Mouse (Mus musculus): Measurements from ENCODE around the gene Elf2.

The Elf2 gene

DNA sequence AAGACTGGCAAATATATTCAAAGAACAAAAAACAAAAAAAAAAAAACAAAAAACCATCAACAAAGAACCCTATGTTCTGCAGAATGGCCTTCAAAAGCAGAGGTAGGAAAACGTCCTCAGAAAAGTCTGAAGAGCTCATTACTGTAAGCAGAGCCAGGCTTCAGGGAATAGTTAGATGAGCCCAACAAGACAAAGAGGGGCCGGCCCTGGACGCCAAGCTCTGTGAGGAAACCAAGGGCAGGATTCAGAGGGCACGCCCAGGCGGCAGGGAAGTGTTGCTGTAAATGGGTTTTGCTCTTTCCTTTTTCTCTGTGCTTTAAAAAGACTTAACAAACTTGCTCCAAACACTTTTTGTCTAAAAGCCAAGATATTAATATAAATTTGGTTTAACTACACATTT lies 12.6 kb downstream of the Elf2 start:
- no peak for DNase-seq

DNA sequence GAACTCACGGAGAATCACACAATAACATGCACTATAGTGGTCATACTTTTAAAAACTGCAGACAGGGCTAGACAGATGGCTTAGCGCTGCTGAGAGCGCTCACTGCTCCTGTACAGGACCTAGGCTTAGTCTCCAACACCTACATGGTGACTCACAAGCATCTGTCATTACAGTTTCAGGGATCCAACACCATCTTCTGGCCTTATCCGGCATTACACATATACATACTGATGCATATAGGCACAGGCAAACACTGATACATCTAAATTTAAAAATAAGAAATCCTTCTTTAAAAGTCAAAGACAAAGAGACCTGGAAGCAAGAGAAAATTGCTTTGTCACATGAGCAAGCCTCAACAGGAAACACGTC lies 13.1 kb downstream of the Elf2 start:
- peak in 1 of 2 experiments; percentile 25 for DNase-seq

DNA sequence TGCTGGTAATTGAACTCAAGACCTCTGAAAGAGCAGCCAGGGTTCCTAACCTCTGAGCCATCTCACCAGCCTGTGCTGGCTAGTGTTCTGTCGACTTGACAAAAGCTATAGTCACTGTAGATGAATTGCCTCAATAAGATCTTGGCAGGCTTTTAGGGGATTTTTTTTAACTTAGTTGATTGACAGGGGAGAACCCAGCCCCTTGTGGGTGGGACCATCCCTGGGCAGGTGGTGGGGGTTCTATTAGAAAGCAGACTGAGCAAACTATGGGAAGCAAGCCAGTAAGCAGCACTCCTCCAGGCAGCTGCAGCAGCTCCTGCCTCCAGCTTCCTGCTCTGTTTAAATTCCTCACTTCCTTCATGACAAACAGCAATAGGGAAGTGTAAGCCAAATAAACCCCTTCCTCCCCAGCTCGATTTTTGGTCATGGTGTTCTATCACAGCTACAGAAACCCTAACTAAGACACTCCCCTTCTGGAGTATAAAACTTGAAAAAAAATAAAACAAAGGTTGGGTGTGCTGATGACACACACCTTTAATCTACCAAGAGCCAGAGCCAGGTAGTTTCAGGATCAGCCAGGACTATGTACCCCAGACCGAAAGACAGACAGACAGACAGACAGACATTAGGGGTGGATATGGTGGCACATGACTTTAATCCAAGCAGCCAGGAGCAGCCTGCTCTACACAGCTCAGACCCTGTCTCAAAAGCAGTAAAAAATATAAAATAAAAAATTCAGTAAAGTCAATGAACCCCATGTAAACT lies 13.6 kb downstream of the Elf2 start:
- DNase-seq, result peak in 1 of 2 experiments; percentile 29

DNA sequence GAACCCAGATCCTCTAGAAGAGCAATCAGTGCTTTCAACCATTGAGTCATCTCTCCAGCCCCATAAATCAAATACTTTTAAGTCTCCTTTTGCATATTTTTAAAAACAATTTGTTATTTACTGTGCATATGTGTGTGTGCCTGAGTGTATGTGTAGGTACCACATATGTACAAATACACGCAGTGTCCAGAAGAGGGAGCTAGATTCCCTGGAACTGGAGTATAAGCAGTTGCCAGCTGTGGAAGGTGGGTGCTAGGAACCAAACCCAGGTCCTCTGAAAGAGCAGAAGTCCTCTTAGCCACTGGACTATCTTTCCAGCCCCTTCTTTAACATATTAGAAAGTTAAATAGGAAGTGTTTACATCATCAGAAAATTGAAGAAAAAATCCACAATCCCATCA lies 15.0 kb downstream of the Elf2 start:
- DNase-seq, result peak in 1 of 2 experiments; percentile 19

DNA sequence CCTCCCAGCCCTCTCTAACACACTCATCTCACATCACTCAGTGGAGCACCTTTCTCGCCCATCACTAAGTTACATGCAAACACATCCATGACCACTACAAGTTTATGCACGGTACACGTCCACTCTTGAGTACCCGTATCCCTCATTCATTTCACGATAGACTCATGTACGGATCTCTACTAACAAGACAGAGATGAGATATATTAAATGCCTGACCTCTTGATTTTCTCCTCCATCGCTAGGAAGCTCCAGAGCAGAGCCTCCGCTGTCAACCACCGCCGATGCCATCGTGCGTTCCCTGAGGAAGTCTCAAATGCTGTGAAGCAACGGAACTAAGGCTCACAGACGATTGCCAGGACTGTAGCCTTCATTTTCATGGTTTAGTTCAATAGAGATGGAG lies 17.5 kb downstream of the Elf2 start:
- no peak for DNase-seq

DNA sequence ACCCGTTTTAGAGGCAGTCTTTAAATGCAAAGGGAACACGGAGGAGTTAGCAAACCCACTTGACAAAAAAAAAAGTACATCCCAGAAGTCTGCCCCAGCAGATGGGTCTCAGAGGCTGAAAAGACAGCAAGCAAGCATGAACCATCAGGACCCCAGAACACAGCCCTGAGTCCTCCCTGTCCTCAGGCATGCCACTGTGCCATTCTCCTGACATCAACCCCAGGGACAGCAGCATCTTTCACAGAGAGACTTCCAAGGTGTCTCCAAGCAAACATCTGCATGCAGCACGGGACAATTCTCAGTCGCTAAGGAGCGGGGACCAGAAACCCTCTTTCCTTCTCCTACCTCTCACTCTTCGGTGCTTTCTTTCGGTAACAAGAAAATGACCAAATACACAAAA lies 18.1 kb downstream of the Elf2 start:
- DNase-seq, result no peak

DNA sequence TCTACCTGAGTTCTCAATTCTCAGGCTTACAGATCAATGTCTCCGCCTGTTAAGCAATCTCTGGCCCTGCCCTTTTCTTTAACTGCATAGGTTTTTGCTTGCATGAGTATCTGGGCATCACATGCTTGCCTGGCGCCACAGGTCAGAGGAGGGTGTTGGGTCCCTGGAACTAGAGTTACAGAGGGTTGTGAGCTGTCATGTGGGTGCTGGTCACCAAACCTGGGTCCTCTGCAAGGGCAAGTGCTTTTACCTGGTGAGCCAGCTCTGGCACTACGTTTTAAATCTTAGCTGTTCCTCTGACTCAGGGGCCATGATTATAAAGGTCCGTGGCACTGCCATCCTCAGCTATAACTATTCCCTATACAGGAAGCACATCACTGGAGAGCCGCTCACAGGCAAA lies 19.3 kb downstream of the Elf2 start:
- no peak for DNase-seq

DNA sequence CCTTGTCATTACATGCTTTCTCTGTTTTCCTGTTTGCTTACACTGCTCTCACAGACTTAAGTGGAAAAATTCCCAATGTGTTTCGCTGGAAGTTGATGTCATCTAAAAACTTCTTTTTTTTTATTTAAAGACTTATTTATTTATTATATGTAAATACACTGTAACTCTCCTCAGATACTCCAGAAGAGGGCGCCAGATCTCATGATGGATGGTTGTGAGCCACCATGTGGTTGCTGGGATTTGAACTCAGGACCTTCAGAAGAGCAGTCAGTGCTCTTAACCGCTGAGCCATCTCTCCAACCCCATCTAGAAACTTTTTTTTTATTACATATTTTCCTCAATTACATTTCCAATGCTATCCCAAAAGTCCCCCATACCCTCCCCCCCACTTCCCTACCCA lies 22.4 kb downstream of the Elf2 start:
- peak; percentile 43 to 54 for DNase-seq

DNA sequence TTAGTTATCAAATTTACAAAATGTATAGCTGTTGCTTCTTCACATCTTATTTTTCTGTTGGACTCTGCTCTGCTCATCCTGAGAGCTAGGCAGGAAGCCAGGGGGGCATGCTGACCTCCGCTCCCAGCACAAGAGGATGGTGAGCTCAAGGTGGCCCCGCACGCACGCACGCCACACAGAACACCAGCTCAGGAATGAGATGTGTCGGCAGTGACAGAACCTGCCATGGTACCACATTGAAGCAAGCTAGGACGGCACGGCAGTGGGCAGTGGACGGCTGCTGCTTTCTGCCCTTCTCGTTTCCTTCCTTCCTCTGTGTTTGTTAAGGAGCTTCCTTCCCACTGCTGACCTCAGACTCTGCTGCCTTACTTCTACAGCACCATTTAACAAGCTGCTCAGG lies 23.6 kb downstream of the Elf2 start:
- no peak for DNase-seq

DNA sequence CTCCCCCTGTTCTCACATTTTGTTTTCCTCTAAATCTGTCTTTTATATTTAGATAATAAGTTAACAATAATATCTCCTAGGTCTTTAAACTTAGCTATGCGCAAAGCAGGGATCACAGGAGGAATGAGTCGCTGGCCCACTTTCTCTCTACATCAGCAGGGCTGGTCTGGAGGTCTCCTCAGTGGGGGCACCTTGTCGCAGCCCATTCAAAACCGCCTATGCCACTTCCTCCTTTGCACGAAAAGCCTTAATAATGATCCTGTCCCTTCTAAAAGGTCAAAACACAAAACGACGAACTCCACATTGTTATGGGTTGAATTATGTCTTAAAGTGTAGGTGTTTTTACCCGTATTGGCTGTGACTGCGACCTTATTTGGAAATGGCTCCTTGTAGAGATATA lies 28.8 kb downstream of the Elf2 start:
- no peak for DNase-seq

DNA sequence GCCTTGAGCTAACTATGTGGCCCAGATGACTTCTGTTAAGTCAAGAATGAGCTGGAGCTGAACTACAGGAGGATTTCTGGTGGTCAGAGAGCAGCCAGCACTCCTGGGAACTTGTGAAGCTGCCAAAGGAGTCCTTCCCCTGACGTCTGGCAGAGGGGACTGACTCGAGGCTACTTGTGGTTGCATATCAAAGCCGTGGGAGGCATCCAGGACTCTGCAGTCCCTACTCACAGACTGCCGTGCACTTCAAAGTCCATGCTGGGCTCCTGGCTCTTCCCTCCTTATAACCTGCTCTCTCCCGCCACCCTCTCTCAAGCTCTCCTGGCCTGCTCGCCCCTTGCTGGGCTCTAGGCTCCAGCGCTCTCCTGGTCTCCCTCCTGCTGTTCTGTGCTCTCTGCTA lies 30.4 kb downstream of the Elf2 start:
- DNase-seq, result no peak

DNA sequence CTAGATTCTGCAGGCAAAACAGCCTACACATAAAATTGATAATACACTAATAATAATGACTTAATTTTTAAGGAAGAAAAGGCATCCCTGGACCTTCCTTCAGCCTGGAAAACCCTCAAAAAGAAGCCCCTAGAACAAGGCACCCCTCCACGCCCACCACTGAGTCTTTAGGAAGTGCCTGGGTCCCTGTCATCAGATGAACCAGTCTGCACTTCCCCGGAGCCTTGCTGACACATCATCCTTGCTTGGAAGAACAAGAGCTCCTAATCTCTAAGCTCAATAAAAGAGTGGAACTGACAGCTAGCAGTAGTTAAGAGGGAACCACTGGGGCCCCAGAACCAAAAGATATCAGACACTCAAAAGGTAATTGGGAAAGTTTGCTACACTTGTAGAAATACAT lies 33.8 kb downstream of the Elf2 start:
- no peak for DNase-seq

DNA sequence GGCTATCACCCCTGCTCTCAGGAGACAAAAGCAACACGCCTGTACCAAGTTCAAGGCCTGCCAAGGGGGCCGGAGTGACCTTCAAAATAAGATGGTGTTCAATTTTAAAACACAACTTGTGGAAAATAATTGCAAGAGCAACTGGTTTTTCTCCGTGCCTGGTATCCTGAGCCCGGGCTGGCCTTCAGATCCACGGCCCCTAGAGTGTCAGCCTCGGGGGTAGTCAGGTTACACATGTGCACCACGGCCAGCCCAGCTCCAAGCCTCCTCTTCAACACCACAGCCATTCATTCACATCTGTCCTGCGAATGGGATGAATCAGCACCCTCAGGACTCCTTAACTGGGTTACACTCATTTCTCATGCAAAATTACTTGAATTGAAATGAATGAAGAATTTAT lies 34.5 kb downstream of the Elf2 start:
- no peak for DNase-seq

DNA sequence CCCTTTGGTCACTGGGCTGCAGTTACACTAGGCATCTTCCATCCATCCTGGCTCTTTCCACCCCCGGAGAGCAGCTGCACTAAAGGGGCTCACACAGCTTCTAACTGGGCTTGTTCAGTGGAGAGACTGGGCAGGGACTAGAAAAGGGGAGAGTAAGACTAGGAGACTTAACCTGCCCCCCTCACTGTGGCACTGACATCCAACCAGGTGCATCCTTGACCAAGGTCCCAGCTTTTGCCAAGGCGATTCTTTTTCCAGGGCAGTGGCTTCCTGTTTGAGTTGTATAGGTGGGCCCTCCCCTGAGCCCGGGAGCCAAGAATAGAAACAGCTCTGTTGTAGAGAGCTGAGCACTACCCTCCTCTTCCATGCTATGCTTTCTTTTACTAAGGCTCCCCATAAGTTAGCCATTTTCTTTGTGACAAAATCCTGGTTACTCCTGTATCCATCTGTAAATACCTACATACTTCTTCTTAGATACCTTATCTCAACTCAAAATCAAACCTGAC lies 37.4 kb downstream of the Elf2 start:
- no peak for DNase-seq

DNA sequence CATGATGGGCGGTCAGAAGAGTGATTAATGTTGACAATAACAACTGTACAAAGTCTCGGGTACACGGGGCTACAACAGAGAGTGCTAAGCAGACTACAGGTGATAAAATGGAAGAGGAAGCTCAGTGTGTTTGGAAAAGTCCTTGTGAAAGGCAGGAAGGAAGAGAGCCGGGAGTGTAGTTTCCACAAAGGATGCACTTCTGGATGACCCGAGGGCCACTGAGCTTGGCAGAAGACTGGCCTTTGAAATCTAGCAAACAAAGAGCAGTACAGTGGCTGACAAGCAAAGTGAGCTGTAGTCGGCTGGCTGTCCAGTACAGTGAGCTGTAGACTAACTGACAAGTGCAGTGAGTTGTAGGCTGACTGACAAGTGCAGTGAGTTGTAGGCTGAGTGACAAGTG lies 38.9 kb downstream of the Elf2 start:
- DNase-seq, result no peak

DNA sequence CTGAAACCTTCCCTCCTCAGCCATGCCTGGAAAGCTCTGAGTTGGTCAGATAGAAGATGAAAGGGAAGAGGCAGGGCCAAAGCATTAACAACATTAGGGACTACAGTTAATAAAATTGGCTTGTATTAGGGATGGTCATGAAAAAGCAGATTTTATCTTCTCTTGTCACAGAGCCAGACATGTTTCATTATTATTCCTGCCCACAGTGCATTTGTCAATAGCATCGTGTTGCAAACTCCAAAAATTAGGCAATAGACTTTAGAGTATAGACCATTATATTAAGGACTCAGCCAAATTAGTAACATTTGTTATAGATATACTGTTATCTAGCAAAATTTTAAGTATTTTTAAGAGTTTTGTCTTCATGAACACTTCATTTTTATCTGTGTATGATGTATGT lies 43.7 kb downstream of the Elf2 start:
- DNase-seq, result no peak

DNA sequence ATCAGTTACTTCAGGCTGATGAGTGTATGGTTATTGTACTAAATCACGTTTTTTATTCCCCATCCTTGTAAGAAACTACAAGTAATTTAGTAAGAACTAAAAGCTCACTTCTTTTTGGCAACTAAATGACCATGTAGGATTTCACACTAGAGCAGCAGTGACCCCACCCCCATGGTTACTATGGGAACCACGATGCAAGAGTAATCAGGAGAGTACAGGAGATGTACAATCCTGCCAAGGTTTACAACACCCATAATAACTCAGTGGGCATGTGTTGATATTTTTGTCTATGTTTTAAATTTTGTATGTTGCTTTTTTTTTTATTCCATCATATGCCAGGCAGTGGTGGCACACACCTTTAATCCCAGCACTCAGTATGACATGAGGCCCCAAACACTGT lies 45.2 kb downstream of the Elf2 start:
- DNase-seq, result no peak

DNA sequence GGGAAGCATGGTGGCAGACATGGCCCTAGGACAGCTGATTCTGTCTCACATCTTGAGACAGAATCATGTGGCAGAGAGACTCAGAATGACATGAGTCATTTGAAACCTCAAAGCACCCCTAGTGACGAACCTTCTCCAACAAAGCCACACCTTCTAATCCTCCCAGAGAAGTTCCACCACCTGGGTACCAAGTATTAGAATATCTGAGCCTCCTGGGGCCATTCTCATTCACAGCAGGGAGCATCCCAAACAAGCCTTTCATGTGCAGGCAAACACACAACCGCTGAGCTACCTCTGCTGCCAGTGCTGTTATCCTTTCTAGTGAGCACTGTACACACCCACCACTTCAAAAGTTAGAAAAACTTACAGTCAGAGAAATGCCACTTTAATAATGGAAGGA lies 46.2 kb downstream of the Elf2 start:
- DNase-seq, result no peak

DNA sequence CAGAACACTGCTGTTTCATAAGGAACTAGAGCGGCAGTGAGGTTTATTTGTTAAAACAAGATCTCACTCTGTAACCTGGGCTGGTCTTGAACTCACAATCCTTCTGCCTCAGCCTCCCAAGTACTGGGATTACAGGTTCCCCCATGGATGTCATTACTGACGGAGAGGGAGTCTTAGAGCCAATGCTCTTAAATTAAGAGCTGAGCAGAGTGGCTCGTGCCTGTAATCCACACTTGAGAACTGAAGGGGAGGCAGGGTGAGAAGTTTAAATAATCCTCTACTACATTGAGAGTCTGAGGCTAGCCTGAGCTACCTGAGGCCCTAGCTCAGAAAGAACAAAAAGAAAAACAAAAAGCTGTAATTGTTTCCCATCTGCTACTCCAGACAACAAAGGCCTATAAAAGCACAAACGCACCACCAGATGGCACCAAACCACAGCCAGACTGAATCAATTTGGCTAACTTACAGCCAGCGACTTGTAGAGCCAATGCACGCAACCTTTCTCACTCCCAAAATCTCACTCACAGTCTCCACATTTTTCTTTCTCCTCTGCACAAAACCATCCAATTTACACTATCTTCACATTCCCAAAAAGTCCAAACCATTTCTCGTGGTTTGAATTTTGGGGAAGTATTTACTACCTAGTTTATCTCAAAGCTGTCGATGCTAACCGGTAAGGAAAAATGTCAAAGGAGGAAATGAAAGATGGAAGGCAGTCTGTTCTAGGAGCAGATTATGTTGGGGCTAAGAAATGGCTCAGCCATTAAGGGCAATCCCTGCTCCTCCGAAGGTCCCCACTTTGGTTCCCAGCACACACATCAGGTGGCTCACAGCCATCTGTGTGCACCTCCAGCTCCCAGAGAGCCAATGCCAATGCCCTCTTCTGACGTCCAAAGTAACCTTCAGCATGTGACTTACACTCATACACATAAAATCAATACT lies 51.3 kb downstream of the Elf2 start:
- DNase-seq, result peak; percentile 87 to 88

DNA sequence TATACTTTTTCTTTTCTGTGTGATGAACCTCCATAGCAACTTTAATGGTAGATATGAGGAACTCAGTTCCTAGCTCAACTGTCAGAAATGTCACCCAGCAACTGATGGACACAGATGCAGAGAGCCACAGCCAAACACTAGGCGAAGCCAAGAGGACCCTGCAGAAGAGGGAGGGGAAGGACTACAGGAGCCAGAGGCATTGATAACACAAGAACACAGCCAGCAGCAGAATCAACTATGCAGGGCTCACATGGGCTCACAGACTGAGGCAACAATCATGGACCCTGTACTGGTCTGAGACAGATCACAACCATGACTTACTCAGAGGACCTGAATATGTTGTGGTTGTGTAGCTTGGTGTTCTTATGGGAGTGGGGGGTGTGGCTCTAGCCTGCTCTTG lies 56.1 kb downstream of the Elf2 start:
- no peak for DNase-seq

DNA sequence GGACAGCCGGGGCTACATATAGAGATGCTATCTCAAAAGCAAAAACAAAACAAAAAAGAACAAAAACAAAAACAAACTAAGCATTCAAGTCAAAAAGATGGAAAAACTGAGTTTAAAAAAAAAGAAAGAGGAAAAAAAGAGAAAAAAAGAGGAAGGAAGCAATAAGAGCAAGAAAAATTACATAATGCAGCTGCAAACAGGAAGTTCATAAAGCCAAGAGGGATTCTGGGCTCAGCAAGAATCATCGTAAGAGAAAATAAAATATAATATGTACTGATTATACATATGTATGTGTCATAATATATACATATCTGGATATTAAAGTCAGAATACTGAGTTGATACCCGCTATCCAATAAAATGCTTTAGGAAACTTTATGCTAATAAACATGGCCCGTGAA lies 58.7 kb downstream of the Elf2 start:
- DNase-seq, result no peak

DNA sequence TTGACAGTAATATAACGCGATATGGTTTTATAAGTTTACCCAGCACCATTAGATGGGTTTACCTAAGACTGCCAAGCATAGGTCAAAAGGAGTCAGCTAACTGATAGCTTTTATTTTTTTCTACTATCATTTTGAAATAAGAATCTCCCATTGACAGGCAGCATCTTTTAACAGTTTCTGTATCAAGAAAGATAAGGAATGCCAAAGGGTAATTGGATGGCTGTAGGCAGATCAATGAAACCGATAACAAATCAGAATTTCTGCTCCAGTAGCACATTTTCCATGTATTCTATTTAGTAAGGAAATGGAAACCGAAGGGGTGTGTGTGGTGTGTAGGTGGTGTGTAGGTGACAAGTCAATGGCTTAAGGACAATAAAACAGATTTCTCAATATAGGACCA lies 62.0 kb downstream of the Elf2 start:
- no peak for DNase-seq

DNA sequence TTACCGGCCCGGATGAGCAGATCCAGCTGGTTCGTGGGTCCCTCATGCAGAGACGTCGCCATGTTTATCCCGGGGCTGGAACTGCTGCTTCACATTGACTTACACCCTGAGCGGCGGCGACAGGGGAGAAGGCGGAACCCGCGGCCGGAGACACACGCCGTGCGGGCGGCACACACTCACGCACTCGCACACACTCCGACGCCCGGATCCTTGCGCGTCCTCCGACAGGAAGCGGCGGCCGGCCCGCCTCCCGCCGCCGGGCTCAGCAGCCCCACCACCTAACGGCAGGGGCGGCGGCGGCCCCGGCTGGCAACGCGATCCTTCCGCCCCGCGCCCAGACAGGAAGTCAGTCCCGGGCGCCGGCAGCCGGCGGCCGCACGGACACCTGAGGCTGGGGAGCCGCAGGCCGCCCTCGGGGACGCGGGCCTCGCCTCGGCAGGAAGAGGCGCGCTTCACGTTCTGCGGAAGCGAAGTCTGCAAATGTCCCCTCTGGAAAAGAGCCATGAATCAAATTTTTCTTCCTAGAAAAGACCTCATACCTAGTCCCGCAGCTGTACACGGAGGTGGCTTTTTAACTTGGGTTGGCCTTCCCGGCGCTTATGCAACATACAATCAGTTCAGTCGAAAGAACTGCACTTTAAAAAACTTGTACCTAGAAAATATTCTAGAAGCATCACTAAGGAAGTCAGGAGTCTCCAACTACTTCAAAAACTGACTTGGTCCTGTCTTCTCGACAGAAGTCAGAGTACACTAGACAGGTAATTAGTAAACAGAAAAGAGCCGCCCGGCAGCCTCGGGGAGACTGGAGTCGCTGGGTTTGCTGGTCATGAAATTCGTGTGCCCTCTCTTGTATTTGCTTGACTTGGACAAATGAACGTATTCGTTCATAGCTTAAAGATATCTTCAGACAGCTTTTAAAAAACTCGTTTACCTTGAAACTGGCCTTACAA lies 63.0 kb downstream of the Elf2 start:
- peak; percentile 85 to 87 for DNase-seq

All from B cell, adult 2 months (primary cell).